Mouse (Mus musculus) limb, embryonic 12.5 days (tissue): ENCODE measurements at regions not wholly inside any gene's neighbourhood (a gene's known extent, or its start where the extent isn't known, plus 50 kb on each side); places are given as distances from the start of the nearest gene placed in this dataset.

Experiments used
- ATAC-seq: fragments of 200-750 bp; cut with Nextera tagmentation; 2 replicates; pipeline ENCODE4 v1.8.0; 2017; ENCODE audit warnings: low read depth, moderate TSS enrichment; ENCODE audit not compliant: insufficient number of reproducible peaks, insufficient read depth, low FRiP score, low TSS enrichment
- H3K27ac ChIP-seq: fragments of 300-500 bp; sonication (generic); 2 replicates; pipeline ENCODE4 v1.5.1; 2016; ENCODE audit warnings: mild to moderate bottlenecking, moderate library complexity
- H3K27me3 ChIP-seq: fragments of 300-500 bp; sonication (generic); 2 replicates; pipeline ENCODE4 v1.6.1; 2016; ENCODE audit warnings: mild to moderate bottlenecking, moderate library complexity
- H3K36me3 ChIP-seq: fragments of 300-500 bp; sonication (generic); 2 replicates; pipeline ENCODE4 v1.6.1; 2016; ENCODE audit warnings: mild to moderate bottlenecking, moderate library complexity
- H3K4me1 ChIP-seq: fragments of 300-500 bp; sonication (generic); replicated peaks from 2 replicates; pipeline ENCODE4 v1.6.1; 2016
- H3K4me2 ChIP-seq: fragments of 300-500 bp; sonication (generic); 2 replicates; pipeline ENCODE4 v1.6.1; 2016; ENCODE audit warnings: mild to moderate bottlenecking, moderate library complexity
- H3K4me3 ChIP-seq: fragments of 300-500 bp; sonication (generic); replicated peaks from 2 replicates; pipeline ENCODE4 v1.5.1; 2016; ENCODE audit warnings: mild to moderate bottlenecking
- H3K9ac ChIP-seq: fragments of 300-500 bp; sonication (generic); replicated peaks from 2 replicates; pipeline ENCODE4 v1.6.1; 2016; ENCODE audit warnings: mild to moderate bottlenecking, moderate library complexity
- H3K9me3 ChIP-seq: fragments of 300-500 bp; sonication (generic); 2 replicates; pipeline ENCODE4 v1.6.1; 2016; ENCODE audit warnings: mild to moderate bottlenecking, moderate library complexity
- WGBS: fragments of 180-500 bp; shearing (Covaris S2); methylation state at CpG from one replicate; pipeline ENCODE4 v1.1.7; 2016; 5-methylcytosine and 5-hydroxymethylcytosine counted together

DNA sequence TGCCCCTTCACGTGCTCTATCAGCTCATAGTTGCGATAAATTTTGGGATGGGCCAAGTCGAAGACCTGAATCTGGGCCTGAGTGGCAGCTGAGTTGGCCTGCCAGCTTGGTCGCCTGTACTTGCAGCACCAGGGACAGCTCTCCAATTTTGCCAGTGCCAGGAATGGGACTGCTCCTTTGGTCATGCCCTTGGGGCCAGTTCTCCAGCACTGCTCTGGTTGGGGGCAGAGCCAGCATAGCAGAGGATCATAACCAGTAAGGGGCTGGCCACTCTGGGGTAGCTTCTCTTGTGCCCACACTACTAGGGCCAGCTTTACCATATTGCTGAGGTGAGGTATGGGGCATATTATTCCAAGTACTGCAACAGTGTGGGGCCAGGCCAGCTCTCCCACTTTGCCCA lies 397.0 kb upstream of the Cadm2 start:
- no peak overlapping the region for H3K4me3 ChIP-seq
- no peak overlapping the region for H3K4me2 ChIP-seq
- no peaks in the 10 kb centered on the region for H3K36me3 ChIP-seq
- no peaks in the 10 kb centered on the region for H3K4me1 ChIP-seq
- H3K27me3 ChIP-seq: no peaks in the 10 kb centered on the region
- WGBS: 70% methylated on average over 4 of the region's 4 CpGs
- no peak overlapping the region for H3K27ac ChIP-seq
- peak; percentile 52; the same call in 1 of the 2 replicates for ATAC-seq
- no peak overlapping the region for H3K9ac ChIP-seq
- no peaks in the 10 kb centered on the region for H3K9me3 ChIP-seq

GRCm38 (mm10) chr16:67989671-67990070 lies 369.0 kb upstream of the Cadm2 start:
- WGBS: 87% methylated on average over 4 of the region's 4 CpGs

DNA sequence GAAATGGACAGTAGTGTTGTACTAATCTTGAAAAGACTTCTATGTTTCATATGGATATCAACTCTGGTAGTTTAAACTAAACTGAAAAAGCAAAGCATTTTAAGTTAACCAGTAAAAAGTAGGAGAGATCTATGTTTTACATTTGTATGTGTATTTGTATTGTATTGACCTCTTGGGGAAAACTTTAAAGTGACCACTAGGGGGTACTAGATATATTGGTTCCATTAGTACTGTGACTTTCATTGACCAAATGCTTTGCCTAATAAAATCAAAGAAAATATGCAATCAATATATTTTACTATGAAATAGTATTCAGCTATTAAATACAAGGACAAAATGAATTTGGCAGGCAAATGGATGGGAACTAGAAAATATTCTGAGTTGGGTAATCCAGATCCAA lies 355.9 kb upstream of the Cadm2 start:
- no peak overlapping the region for H3K4me3 ChIP-seq
- H3K9ac ChIP-seq: no peak overlapping the region
- no peak overlapping the region for H3K4me2 ChIP-seq
- ATAC-seq: no peak
- H3K4me1 ChIP-seq: no peaks in the 10 kb centered on the region
- no peak overlapping the region for H3K27ac ChIP-seq
- H3K27me3 ChIP-seq: no peaks in the 10 kb centered on the region
- H3K36me3 ChIP-seq: no peaks in the 10 kb centered on the region
- no peaks in the 10 kb centered on the region for H3K9me3 ChIP-seq

More at GRCm38 (mm10) chr16:67989671-67990070, 369.0 kb upstream of the Cadm2 start:
- Histone ChIP-seq H3K4me2 (no peak overlapping the region), H3K9me3 (no peaks in the 10 kb centered on the region), H3K4me3 (no peak overlapping the region), H3K27me3 (no peaks in the 10 kb centered on the region), H3K4me1 (no peaks in the 10 kb centered on the region), H3K36me3 (no peaks in the 10 kb centered on the region), H3K9ac (no peak overlapping the region), H3K27ac (no peak overlapping the region)
- ATAC-seq: no peak

GRCm38 (mm10) chr16:67968311-67969145 lies 347.8 kb upstream of the Cadm2 start:
- Histone ChIP-seq H3K4me1 (no peaks in the 10 kb centered on the region), H3K9ac (no peak overlapping the region), H3K27ac (no peak overlapping the region), H3K9me3 (no peaks in the 10 kb centered on the region), H3K36me3 (no peaks in the 10 kb centered on the region), H3K4me2 (no peak overlapping the region), H3K4me3 (no peak overlapping the region), H3K27me3 (no peaks in the 10 kb centered on the region)
- ATAC-seq: no peak
- 79% methylated on average over 11 of the region's 11 CpGs for WGBS

- ATAC-seq: no peak
- Histone ChIP-seq H3K9ac (no peak overlapping the region), H3K36me3 (no peaks in the 10 kb centered on the region), H3K27me3 (no peaks in the 10 kb centered on the region), H3K9me3 (no peaks in the 10 kb centered on the region), H3K4me3 (no peak overlapping the region), H3K27ac (no peak overlapping the region), H3K4me1 (no peaks in the 10 kb centered on the region), H3K4me2 (no peak overlapping the region)
Measured at GRCm38 (mm10) chr16:67949112-67949511, 328.4 kb upstream of the Cadm2 start.

- no peak for ATAC-seq
- WGBS: 72% methylated on average over 3 of the region's 3 CpGs
- no peaks in the 10 kb centered on the region for H3K27me3 ChIP-seq
- no peaks in the 10 kb centered on the region for H3K9me3 ChIP-seq
- H3K4me2 ChIP-seq: no peak overlapping the region
- no peaks in the 10 kb centered on the region for H3K36me3 ChIP-seq
- no peaks in the 10 kb centered on the region for H3K4me1 ChIP-seq
- no peak overlapping the region for H3K27ac ChIP-seq
- no peak overlapping the region for H3K9ac ChIP-seq
- no peak overlapping the region for H3K4me3 ChIP-seq
Measured at GRCm38 (mm10) chr16:67944406-67944805, 323.7 kb upstream of the Cadm2 start.

GRCm38 (mm10) chr16:67919175-67919574 lies 298.5 kb upstream of the Cadm2 start:
- H3K9me3 ChIP-seq: no peaks in the 10 kb centered on the region
- no peak overlapping the region for H3K27ac ChIP-seq
- no peak overlapping the region for H3K9ac ChIP-seq
- H3K27me3 ChIP-seq: no peaks in the 10 kb centered on the region
- H3K4me2 ChIP-seq: no peak overlapping the region
- ATAC-seq: no peak
- H3K4me1 ChIP-seq: no peaks in the 10 kb centered on the region
- H3K36me3 ChIP-seq: no peaks in the 10 kb centered on the region
- 88% methylated on average over 2 of the region's 2 CpGs for WGBS
- H3K4me3 ChIP-seq: no peak overlapping the region

GRCm38 (mm10) chr16:67871304-67872022 lies 250.8 kb upstream of the Cadm2 start:
- Histone ChIP-seq H3K4me2 (no peak overlapping the region), H3K4me3 (no peak overlapping the region), H3K4me1 (no peaks in the 10 kb centered on the region), H3K27ac (no peak overlapping the region), H3K36me3 (no peaks in the 10 kb centered on the region), H3K27me3 (no peaks in the 10 kb centered on the region), H3K9ac (no peak overlapping the region), H3K9me3 (no peaks in the 10 kb centered on the region)
- 81% methylated on average over 1 of the region's 1 CpGs for WGBS
- ATAC-seq: no peak

DNA sequence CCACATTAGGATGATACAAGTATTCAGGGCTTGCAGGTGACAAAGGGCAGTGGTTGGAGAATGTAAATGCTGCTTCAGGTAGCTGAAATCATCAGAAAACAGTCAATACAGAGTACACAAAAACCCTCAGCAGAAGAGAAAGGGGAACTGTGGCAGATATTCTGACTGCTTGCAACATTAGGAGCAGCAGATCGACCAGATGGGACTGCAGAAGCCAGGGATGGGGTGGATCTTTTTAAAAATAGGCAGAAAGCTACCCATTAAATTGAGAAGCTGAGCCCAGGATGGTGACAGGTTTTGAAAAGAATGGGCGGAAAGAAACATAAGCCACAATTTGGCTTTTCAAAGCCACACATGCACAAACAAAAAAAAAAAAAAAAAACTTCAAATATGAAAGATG lies 229.5 kb upstream of the Cadm2 start:
- Histone ChIP-seq H3K9me3 (no peaks in the 10 kb centered on the region), H3K4me1 (no peaks in the 10 kb centered on the region), H3K4me2 (no peak overlapping the region), H3K27ac (no peak overlapping the region), H3K9ac (no peak overlapping the region), H3K27me3 (no peaks in the 10 kb centered on the region), H3K4me3 (no peak overlapping the region), H3K36me3 (no peaks in the 10 kb centered on the region)
- 71% methylated on average over 2 of the region's 2 CpGs for WGBS
- ATAC-seq: no peak

DNA sequence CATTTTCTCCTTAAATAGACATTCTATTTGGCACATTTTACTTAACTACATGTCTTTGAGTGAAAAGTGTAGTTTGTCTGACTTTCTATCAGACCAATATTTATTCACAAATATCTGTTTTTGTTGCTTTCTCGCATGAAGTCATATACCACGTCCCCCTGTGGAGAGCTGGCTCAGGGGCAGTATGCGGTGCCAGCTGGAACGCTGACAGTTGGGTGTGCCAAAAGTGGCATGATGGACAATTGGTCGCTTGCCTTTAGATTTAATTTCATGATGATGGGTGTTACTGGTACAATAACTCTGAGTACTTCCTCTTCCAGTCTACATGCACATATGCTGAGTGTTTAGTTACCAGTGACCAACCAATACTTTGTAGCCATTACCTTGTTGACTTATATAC lies 223.8 kb upstream of the Cadm2 start:
- Histone ChIP-seq H3K9me3 (no peaks in the 10 kb centered on the region), H3K4me3 (no peak overlapping the region), H3K27ac (no peak overlapping the region), H3K4me2 (no peak overlapping the region), H3K9ac (no peak overlapping the region), H3K27me3 (no peaks in the 10 kb centered on the region), H3K4me1 (no peaks in the 10 kb centered on the region), H3K36me3 (no peaks in the 10 kb centered on the region)
- WGBS: 93% methylated on average over 5 of the region's 5 CpGs
- no peak for ATAC-seq

DNA sequence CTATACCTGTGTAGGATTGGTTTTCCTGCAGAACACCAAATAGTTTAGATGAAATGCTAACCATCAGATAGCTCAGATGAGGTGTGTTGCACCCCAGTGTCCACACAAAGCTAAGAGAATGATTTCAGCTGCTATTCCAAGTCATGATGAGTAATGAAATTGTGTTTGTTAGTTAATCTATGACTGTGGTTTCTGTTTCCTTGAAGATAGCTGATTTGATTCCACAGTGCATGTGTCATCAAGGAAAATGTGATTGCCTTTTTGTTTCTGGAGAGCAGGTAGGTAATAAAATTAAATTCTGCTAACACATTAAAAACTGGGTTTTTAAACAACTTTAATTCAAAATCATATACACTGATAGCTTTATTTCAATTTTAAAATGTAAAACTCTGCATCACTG lies 176.5 kb upstream of the Cadm2 start:
- Histone ChIP-seq H3K36me3 (no peaks in the 10 kb centered on the region), H3K9ac (no peak overlapping the region), H3K27ac (no peak overlapping the region), H3K4me1 (no peaks in the 10 kb centered on the region), H3K4me2 (no peak overlapping the region), H3K9me3 (no peaks in the 10 kb centered on the region), H3K4me3 (no peak overlapping the region), H3K27me3 (no peaks in the 10 kb centered on the region)
- ATAC-seq: no peak

DNA sequence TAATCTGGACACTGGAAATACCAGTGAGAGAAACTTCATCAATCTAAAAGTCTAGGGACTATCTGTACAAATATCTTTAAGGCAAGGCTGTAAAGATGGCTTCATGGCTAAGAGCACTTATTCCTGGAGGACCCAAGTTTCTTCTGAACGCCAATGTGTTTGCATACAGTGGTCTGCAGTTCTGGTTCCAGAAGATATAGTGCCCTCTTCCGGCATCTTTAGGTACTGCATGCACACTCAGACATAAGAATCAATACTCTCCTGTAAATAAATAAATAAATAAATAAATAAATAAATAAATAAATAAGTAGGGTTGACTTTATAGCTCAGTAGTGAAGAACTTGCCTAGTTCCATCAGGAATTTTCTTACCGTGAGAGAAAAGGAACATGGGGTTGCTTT lies 155.4 kb upstream of the Cadm2 start:
- Histone ChIP-seq H3K4me1 (no peaks in the 10 kb centered on the region), H3K36me3 (no peaks in the 10 kb centered on the region), H3K9ac (no peak overlapping the region), H3K4me3 (no peak overlapping the region), H3K9me3 (no peaks in the 10 kb centered on the region), H3K4me2 (no peak overlapping the region), H3K27me3 (no peaks in the 10 kb centered on the region), H3K27ac (no peak overlapping the region)
- ATAC-seq: no peak
- 50% methylated on average over 3 of the region's 3 CpGs for WGBS
